Mouse (Mus musculus) hindbrain, embryonic 15.5 days (tissue): ENCODE results near the gene Cnksr1. TPM values are rescaled to one million over a fixed set of nuclear protein-coding genes. Genes with fewer than 3 reads are reported as not detected.

Source experiments
- ATAC-seq: fragments of 200-750 bp; cut with Nextera tagmentation; 2 replicates; pipeline ENCODE4 v1.8.0; 2017; ENCODE audit warnings: low read depth, moderate number of reproducible peaks, moderate TSS enrichment; ENCODE audit not compliant: low FRiP score
- H3K27ac ChIP-seq: fragments of 300-500 bp; sonication (generic); replicated peaks from 2 replicates; pipeline ENCODE4 v1.5.1; 2015; ENCODE audit warnings: mild to moderate bottlenecking, inconsistent platforms
- H3K27me3 ChIP-seq: fragments of 300-500 bp; sonication (generic); 2 replicates; pipeline ENCODE4 v1.6.1; 2015; ENCODE audit warnings: control low read depth, inconsistent platforms
- H3K36me3 ChIP-seq: fragments of 300-500 bp; sonication (generic); 2 replicates; pipeline ENCODE4 v1.6.1; 2015; ENCODE audit warnings: control low read depth, inconsistent platforms
- H3K4me1 ChIP-seq: fragments of 300-500 bp; sonication (generic); replicated peaks from 2 replicates; pipeline ENCODE4 v1.6.1; 2015; ENCODE audit warnings: control low read depth, inconsistent platforms
- H3K4me2 ChIP-seq: fragments of 300-500 bp; sonication (generic); 2 replicates; pipeline ENCODE4 v1.6.1; 2015; ENCODE audit warnings: moderate library complexity, mild to moderate bottlenecking, inconsistent platforms
- H3K4me3 ChIP-seq: fragments of 300-500 bp; sonication (generic); 2 replicates; pipeline ENCODE4 v1.5.1; 2015; ENCODE audit warnings: mild to moderate bottlenecking, inconsistent platforms
- H3K9ac ChIP-seq: fragments of 300-500 bp; sonication (generic); 2 replicates; pipeline ENCODE4 v1.6.1; 2015; ENCODE audit warnings: inconsistent platforms
- H3K9me3 ChIP-seq: fragments of 300-500 bp; sonication (generic); 2 replicates; pipeline ENCODE4 v1.6.1; 2016; ENCODE audit warnings: control low read depth, inconsistent platforms
- WGBS: fragments of 180-500 bp; shearing (Covaris S2); methylation state at CpG from one replicate; pipeline ENCODE4 v1.1.7; 2015; 5-methylcytosine and 5-hydroxymethylcytosine counted together
- polyA plus RNA-seq: library from polyadenylated mRNA; unstranded; fragments of >200 nt; fragmentation: Nextera tagmentation; extraction: Ambion mirVana; gene quantifications from 2 replicates; pipeline ENCODE4 v1.2.1, GENCODE M21; 2015

The Cnksr1 gene
- polyA plus RNA-seq, 1 experiment from 2014 or later, result 0.30 TPM

DNA sequence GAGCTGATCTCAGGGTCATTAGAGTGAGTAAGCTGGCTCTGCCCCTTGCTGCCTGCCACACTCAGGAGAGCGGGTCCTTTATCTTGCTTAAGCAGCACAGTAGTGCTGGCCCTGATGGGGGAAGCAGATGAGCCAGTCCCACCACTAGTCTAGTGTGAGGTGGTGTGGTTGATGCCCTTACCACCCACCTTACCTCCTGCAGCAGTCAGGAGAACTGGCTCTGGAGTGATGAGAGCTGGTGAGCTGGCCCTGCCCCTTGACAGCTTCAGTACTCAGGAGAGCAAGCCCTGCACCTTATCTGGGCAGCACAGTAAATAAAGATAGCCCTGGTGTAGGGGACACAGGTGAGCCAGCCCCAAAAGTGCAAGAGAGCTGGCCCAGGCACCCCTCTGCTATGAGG, 57.1 kb downstream of the Cnksr1 start:
- Histone ChIP-seq H3K4me1 (peaks cover 8% of the 10 kb centered on the region), H3K9me3 (no peaks in the 10 kb centered on the region), H3K36me3 (no peaks in the 10 kb centered on the region), H3K27me3 (no peaks in the 10 kb centered on the region), H3K4me2 (no peak overlapping the region), H3K9ac (no peak overlapping the region), H3K4me3 (no peak overlapping the region), H3K27ac (no peak overlapping the region)
- WGBS, result 94% methylated on average over 1 of the region's 1 CpGs
- ATAC-seq, result no peak

Other genes with a start within 250 kb of the Cnksr1 start
- gene Dhdds, start 237.5 kb downstream of the Cnksr1 start, polyA plus RNA-seq, result 44.0 and 46.0 TPM in 2 replicates
- 0.16 and 0.22 TPM in 2 replicates for gene Lin28a, start 219.6 kb downstream of the Cnksr1 start, polyA plus RNA-seq
- not detected in 2 replicates for gene Zfp683, start 184.6 kb downstream of the Cnksr1 start, polyA plus RNA-seq
- gene Crybg2, start 177.6 kb downstream of the Cnksr1 start, polyA plus RNA-seq, result 4.3 and 4.6 TPM in 2 replicates
- 2.3 and 9.0 TPM in 2 replicates for gene Cd52, start 143.3 kb downstream of the Cnksr1 start, polyA plus RNA-seq
- 17.1 and 21.3 TPM in 2 replicates for gene Ubxn11, start 135.8 kb downstream of the Cnksr1 start, polyA plus RNA-seq
- gene Sh3bgrl3, start 109.6 kb downstream of the Cnksr1 start, polyA plus RNA-seq, result 425 and 442 TPM in 2 replicates
- gene Cep85, start 51.3 kb downstream of the Cnksr1 start, polyA plus RNA-seq, result 18.8 and 22.1 TPM in 2 replicates
- not detected in 2 replicates for gene Gm7534, start 35.4 kb downstream of the Cnksr1 start, polyA plus RNA-seq
- gene Catsper4, start 11.0 kb downstream of the Cnksr1 start, polyA plus RNA-seq, result 0.13 and 0.34 TPM in 2 replicates
- 0.48 and 0.64 TPM in 2 replicates for gene E130218I03Rik, start 5.3 kb upstream of the Cnksr1 start, polyA plus RNA-seq
- gene Zfp593, start 7.2 kb upstream of the Cnksr1 start, polyA plus RNA-seq, result 13.3 and 13.8 TPM in 2 replicates
- 0.52 and 0.83 TPM in 2 replicates for gene Gm30191, start 8.5 kb upstream of the Cnksr1 start, polyA plus RNA-seq
- 16.8 and 18.9 TPM in 2 replicates for gene Grrp1, start 15.7 kb upstream of the Cnksr1 start, polyA plus RNA-seq
- 35.7 and 36.6 TPM in 2 replicates for gene Pdik1l, start 49.5 kb upstream of the Cnksr1 start, polyA plus RNA-seq
- 0.41 and 0.56 TPM in 2 replicates for gene Trim63, start 76.7 kb upstream of the Cnksr1 start, polyA plus RNA-seq
- 0.16 and 0.33 TPM in 2 replicates for gene Slc30a2, start 104.8 kb upstream of the Cnksr1 start, polyA plus RNA-seq
- gene Extl1, start 145.5 kb upstream of the Cnksr1 start, polyA plus RNA-seq, result 0.45 and 0.51 TPM in 2 replicates
- 7.6 and 8.1 TPM in 2 replicates for gene Pafah2, start 157.9 kb upstream of the Cnksr1 start, polyA plus RNA-seq
- 5,846 and 6,036 TPM in 2 replicates for gene Stmn1, start 229.9 kb upstream of the Cnksr1 start, polyA plus RNA-seq